Mouse (Mus musculus): Measurements from ENCODE around the gene Blm. TPM values are rescaled to one million over a fixed set of nuclear protein-coding genes. Genes with fewer than 3 reads are reported as not detected.
A peak's percentile ranks its signal among the peaks of the same experiment; 100 is the strongest.

Blm gene
- polyA plus RNA-seq (2012; rRNA removed): 6.3 and 6.4 TPM in 2 replicates

DNA sequence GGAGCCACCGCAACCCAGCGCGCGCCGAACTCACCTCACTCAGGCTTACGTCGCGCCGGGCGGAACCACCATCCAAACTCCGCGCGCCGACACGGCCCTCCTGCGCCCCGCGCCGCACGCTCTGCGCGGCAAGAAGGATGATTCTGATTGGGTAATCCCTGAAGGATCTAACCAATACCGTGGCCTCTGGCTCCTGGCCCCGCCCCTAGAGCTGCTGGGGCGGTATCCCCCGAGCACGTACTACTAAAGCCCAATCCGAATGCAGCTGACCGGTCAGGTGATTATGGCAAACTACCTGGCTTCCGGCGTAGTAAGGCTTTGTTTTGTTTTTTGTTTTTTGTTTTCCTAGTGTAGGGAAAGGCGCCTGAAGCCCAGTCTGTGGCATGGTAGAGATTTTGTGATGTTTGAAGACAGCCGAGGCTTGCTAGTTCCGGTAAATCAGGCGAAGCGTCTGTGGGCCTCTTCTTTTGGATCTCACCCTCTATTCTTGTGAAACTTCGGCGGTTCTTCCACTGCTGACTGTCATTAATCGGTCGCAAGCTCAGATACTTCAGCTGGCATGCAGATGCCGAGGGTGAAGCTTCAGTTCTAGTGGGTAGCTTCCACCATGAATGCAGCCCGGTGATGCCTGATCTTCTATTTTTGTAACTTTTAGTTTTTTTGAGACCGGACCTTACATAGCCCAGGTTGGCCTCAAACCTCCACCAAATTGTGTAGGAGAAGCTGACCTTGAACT is at the start of gene Blm:
Blm (minus strand) TSS at position 111 of the 736 bp plus-strand sequence.
- WGBS: under 1% methylated on average over 43 of the region's 43 CpGs
- Histone ChIP-seq H3K27ac (ENCODE audit: control insufficient read depth, insufficient read depth, low read length) (peak within 1 kb of the TSS; percentile 77), H3K4me3 (ENCODE audit: control insufficient read depth, insufficient read depth, low read length) (peak within 1 kb of the TSS; percentile 75), H3K27me3 (ENCODE audit: control insufficient read depth, insufficient read depth, low read length) (no peaks in the 10 kb centered on the region), H3K36me3 (ENCODE audit: control insufficient read depth, insufficient read depth, low read length) (no peaks in the 10 kb centered on the region), H3K4me1 (replicated peaks; ENCODE audit: control insufficient read depth, insufficient read depth, low read length) (peaks cover 6% of the 10 kb centered on the region; the same call in 1 of the 2 replicates)
- TF ChIP-seq CTCF (IDR thresholded peaks at IDR 0.05; ENCODE audit: borderline replicate concordance, control insufficient read depth, extremely low read depth, insufficient read depth, low read length, poor library complexity) (peak; percentile 69), POLR2A (IDR thresholded peaks at IDR 0.05; ENCODE audit: control insufficient read depth, extremely low read depth, insufficient read depth, low read length, poor library complexity) (peak; percentile 80)
- DNase-seq: peak; percentile 98

DNA sequence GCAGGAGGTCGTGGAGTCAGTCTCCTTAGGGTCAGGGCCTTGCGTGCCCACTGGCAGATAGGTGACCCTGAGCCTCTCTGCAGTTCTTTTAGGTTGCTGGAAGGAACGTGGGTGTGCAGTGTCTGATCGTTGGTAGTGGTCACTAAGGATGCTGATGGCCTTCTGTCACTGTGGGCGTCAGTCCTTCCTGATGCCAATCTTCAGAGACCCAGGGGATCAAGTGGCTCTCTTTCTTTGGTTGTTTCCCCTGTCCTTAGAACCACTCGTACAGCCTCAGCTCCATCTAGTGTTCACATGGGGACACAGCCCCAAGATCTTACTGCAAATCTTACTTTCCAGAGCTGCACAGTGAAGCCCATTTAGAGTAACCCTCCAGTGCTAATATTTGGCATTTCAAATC is 49.1 kb upstream of the Blm start:
- Histone ChIP-seq H3K36me3 (ENCODE audit: control insufficient read depth, insufficient read depth, low read length) (peaks cover 3% of the 10 kb centered on the region; the same call in 1 of the 2 replicates), H3K27me3 (ENCODE audit: control insufficient read depth, insufficient read depth, low read length) (no peaks in the 10 kb centered on the region), H3K4me3 (ENCODE audit: control insufficient read depth, insufficient read depth, low read length) (no peak overlapping the region), H3K27ac (ENCODE audit: control insufficient read depth, insufficient read depth, low read length) (no peak overlapping the region), H3K4me1 (replicated peaks; ENCODE audit: control insufficient read depth, insufficient read depth, low read length) (peaks cover 16% of the 10 kb centered on the region)
- WGBS: 37% methylated on average over 6 of the region's 6 CpGs
- peak; percentile 62 for DNase-seq
- no peak for TF ChIP-seq POLR2A (IDR thresholded peaks at IDR 0.05; ENCODE audit: control insufficient read depth, extremely low read depth, insufficient read depth, low read length, poor library complexity)
- TF ChIP-seq CTCF (IDR thresholded peaks at IDR 0.05; ENCODE audit: borderline replicate concordance, control insufficient read depth, extremely low read depth, insufficient read depth, low read length, poor library complexity): no peak

DNA sequence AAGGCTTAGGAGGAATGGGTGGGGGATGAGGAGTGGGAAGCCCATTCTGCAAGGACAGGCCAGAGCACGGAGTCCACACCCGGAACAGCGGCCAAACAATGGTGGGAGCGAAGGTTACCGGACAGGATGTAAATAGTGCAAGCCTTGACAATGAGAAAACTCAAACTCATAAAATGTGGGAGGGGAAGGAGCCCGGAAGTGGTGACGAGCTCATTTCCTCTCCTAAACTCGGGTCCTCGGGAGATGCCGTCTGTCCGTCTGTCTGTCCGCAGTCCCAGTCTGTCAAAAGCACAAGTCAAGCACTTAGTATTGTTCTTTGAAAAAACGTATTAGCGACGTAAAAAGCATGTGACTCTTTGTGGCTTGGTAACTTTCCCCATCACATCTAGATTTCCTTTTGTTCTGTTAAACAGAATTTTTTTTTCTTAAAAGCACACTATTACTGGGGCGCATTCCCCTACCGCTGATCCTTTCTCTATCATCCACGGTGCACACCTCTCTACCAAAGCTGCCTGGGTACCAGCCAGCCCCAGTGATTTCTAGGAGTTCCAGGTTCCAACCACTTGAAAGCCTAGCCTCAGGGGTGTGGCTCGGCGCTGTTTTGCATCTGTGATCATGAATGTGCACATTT is 48.0 kb upstream of the Blm start:
- H3K4me1 ChIP-seq (replicated peaks; ENCODE audit: control insufficient read depth, insufficient read depth, low read length): peaks cover 18% of the 10 kb centered on the region
- H3K4me3 ChIP-seq (ENCODE audit: control insufficient read depth, insufficient read depth, low read length): peak overlapping the region; percentile 37
- WGBS: 3% methylated on average over 20 of the region's 20 CpGs
- H3K27me3 ChIP-seq (ENCODE audit: control insufficient read depth, insufficient read depth, low read length): no peaks in the 10 kb centered on the region
- H3K27ac ChIP-seq (ENCODE audit: control insufficient read depth, insufficient read depth, low read length): no peak overlapping the region
- DNase-seq: peak; percentile 43
- TF ChIP-seq CTCF (IDR thresholded peaks at IDR 0.05; ENCODE audit: borderline replicate concordance, control insufficient read depth, extremely low read depth, insufficient read depth, low read length, poor library complexity) (no peak), POLR2A (IDR thresholded peaks at IDR 0.05; ENCODE audit: control insufficient read depth, extremely low read depth, insufficient read depth, low read length, poor library complexity) (no peak)
- H3K36me3 ChIP-seq (ENCODE audit: control insufficient read depth, insufficient read depth, low read length): no peaks in the 10 kb centered on the region

GRCm38 (mm10) chr7:80580368-80580767 is 45.4 kb upstream of the Blm start:
- Histone ChIP-seq H3K4me1 (replicated peaks; ENCODE audit: control insufficient read depth, insufficient read depth, low read length) (peaks cover 38% of the 10 kb centered on the region), H3K27me3 (ENCODE audit: control insufficient read depth, insufficient read depth, low read length) (no peaks in the 10 kb centered on the region), H3K36me3 (ENCODE audit: control insufficient read depth, insufficient read depth, low read length) (no peaks in the 10 kb centered on the region), H3K4me3 (ENCODE audit: control insufficient read depth, insufficient read depth, low read length) (no peak overlapping the region), H3K27ac (ENCODE audit: control insufficient read depth, insufficient read depth, low read length) (no peak overlapping the region)
- 36% methylated on average over 6 of the region's 6 CpGs for WGBS
- DNase-seq: peak; percentile 40
- peak; percentile 81; the same call in 1 of the 2 replicates for TF ChIP-seq CTCF (IDR thresholded peaks at IDR 0.05; ENCODE audit: borderline replicate concordance, control insufficient read depth, extremely low read depth, insufficient read depth, low read length, poor library complexity)
- TF ChIP-seq POLR2A (IDR thresholded peaks at IDR 0.05; ENCODE audit: control insufficient read depth, extremely low read depth, insufficient read depth, low read length, poor library complexity): no peak

- peaks cover 28% of the 10 kb centered on the region for H3K4me1 ChIP-seq (replicated peaks; ENCODE audit: control insufficient read depth, insufficient read depth, low read length)
- no peak overlapping the region for H3K27ac ChIP-seq (ENCODE audit: control insufficient read depth, insufficient read depth, low read length)
- DNase-seq: no peak
- H3K27me3 ChIP-seq (ENCODE audit: control insufficient read depth, insufficient read depth, low read length): no peaks in the 10 kb centered on the region
- H3K4me3 ChIP-seq (ENCODE audit: control insufficient read depth, insufficient read depth, low read length): no peak overlapping the region
- TF ChIP-seq POLR2A (IDR thresholded peaks at IDR 0.05; ENCODE audit: control insufficient read depth, extremely low read depth, insufficient read depth, low read length, poor library complexity) (no peak), CTCF (IDR thresholded peaks at IDR 0.05; ENCODE audit: borderline replicate concordance, control insufficient read depth, extremely low read depth, insufficient read depth, low read length, poor library complexity) (no peak)
- H3K36me3 ChIP-seq (ENCODE audit: control insufficient read depth, insufficient read depth, low read length): no peaks in the 10 kb centered on the region
- WGBS: 60% methylated on average over 14 of the region's 14 CpGs
Observed at GRCm38 (mm10) chr7:80577417-80577980, 42.6 kb upstream of the Blm start.

DNA sequence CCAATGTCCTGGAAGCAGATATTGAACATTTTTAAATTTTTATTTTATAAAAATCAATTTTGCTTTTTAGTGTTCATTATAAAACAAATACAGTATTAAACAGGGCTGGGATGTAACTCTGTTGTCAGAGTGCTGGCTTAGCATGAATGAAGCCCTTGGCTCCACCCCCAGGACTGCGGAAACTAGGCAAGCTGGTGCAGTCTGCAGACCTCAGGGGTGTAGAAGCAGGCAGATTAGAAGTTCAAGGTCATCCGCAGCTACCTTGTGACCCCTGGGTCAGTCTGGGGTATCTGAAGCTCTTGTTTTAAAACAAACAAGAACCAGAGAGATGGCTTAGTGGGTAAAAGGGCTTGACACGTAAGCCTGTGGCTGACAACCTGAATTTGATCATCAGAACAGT is 41.7 kb upstream of the Blm start:
- no peak overlapping the region for H3K27ac ChIP-seq (ENCODE audit: control insufficient read depth, insufficient read depth, low read length)
- H3K4me1 ChIP-seq (replicated peaks; ENCODE audit: control insufficient read depth, insufficient read depth, low read length): peaks cover 25% of the 10 kb centered on the region
- peak; percentile 41 for DNase-seq
- 89% methylated on average over 3 of the region's 3 CpGs for WGBS
- TF ChIP-seq CTCF (IDR thresholded peaks at IDR 0.05; ENCODE audit: borderline replicate concordance, control insufficient read depth, extremely low read depth, insufficient read depth, low read length, poor library complexity): no peak
- TF ChIP-seq POLR2A (IDR thresholded peaks at IDR 0.05; ENCODE audit: control insufficient read depth, extremely low read depth, insufficient read depth, low read length, poor library complexity): no peak
- no peak overlapping the region for H3K4me3 ChIP-seq (ENCODE audit: control insufficient read depth, insufficient read depth, low read length)
- no peaks in the 10 kb centered on the region for H3K36me3 ChIP-seq (ENCODE audit: control insufficient read depth, insufficient read depth, low read length)
- no peaks in the 10 kb centered on the region for H3K27me3 ChIP-seq (ENCODE audit: control insufficient read depth, insufficient read depth, low read length)
